8 mouse cellular contexts compared by ENCODE assay signal in genomic region chr4:118134485-118135365, GRCm38 (mm10). TPM values are rescaled to one million over a fixed set of nuclear protein-coding genes. Genes with fewer than 3 reads are reported as not detected.
DNase-seq lines count a peak whose midpoint lies in the region; ATAC-seq lines count a peak whose summit lies in the region.

TSS of gene St3gal3 (minus strand) at chr4:118134914.

- H3K4me3 ChIP-seq in hindbrain, embryonic 15.5 days, result peak within 1 kb of the TSS; percentile 74

- ATAC-seq in hindbrain, embryonic 15.5 days (ENCODE audit: low FRiP score, low read depth), result peak; percentile 98

- peaks cover 25% of the 10 kb centered on the region for H3K36me3 ChIP-seq in hindbrain, embryonic 15.5 days

- peak within 1 kb of the TSS; percentile 92 for H3K4me2 ChIP-seq in hindbrain, embryonic 15.5 days

- H3K4me1 ChIP-seq in hindbrain, embryonic 15.5 days (replicated peaks), result peaks cover 21% of the 10 kb centered on the region

- WGBS in hindbrain, embryonic 15.5 days, result under 1% methylated on average over 76 of the region's 84 CpGs

- H3K9ac ChIP-seq in hindbrain, embryonic 15.5 days, result peak within 1 kb of the TSS; percentile 75

- no peaks in the 10 kb centered on the region for H3K9me3 ChIP-seq in hindbrain, embryonic 15.5 days

- no peaks in the 10 kb centered on the region for H3K27me3 ChIP-seq in hindbrain, embryonic 15.5 days

- DNase-seq in R1 (ENCODE audit: low read depth, low spot score), result peak; percentile 94
- peak; percentile 99 to 100 for DNase-seq in cerebellum, postnatal 25 days
- DNase-seq in frontal cortex, postnatal 36 days (ENCODE audit: low spot score in 2 of 2), result peak; percentile 98
- peak; percentile 97 for DNase-seq in left cerebral cortex, adult 11 months (ENCODE audit: low spot score)
- peak; percentile 97 to 98 for DNase-seq in lung, postnatal 4 days
- DNase-seq in retina, postnatal 7 days (ENCODE audit: low read depth, low spot score), result peak; percentile 81
- DNase-seq in urinary bladder, adult 2 months (ENCODE audit: low spot score), result peak; percentile 95

- H3K27ac ChIP-seq in hindbrain, embryonic 15.5 days (replicated peaks), result peak within 1 kb of the TSS; percentile 78

RNA-seq across cellular contexts. Expression of gene St3gal3, which starts in this region (rescaled TPM):
- polyA plus RNA-seq in hindbrain, embryonic 15.5 days (2015; fragmentation: Nextera tagmentation; extraction: Ambion mirVana), result 13.5 and 15.0 TPM in 2 replicates
- polyA plus RNA-seq in urinary bladder, adult 2 months (2012; rRNA removed), result 22.8 and 27.2 TPM in 2 replicates

Comparison
In these comparisons a context has a peak if more than half of its experiments do, and no peak if none do; other contexts are left out.
1. Peak in every context shown above with its lines: DNase-seq, ATAC-seq, H3K4me3 ChIP-seq and H3K27ac ChIP-seq.